19 mouse cellular contexts compared by ENCODE assay signal in genomic region chr1:23265556-23266232, GRCm38 (mm10).
DNase-seq lines count a peak whose midpoint lies in the region; ATAC-seq lines count a peak whose summit lies in the region.
"Had no signal": no experiment of that assay in that cellular context is flagged by ENCODE, and none has a peak within 500 bp of the region (broad histone marks: within the 10 kb centered on the region; RNA-seq: fewer than 3 reads in every experiment).

No protein-coding gene starts in this region.

- no peak overlapping the region for H3K4me3 ChIP-seq in lung, embryonic 16.5 days (ENCODE audit: low read length)
- no peak overlapping the region for H3K4me3 ChIP-seq in kidney, embryonic 15.5 days (replicated peaks)
- H3K4me3 ChIP-seq in limb, embryonic 13.5 days: no peak overlapping the region
- H3K4me3 ChIP-seq in midbrain, embryonic 10.5 days: no peak overlapping the region
- H3K4me3 ChIP-seq: embryonic facial prominence, embryonic 12.5 days; heart, embryonic 12.5 days; megakaryocyte, embryonic 14.5 days had no signal

- H3K36me3 ChIP-seq in lung, embryonic 16.5 days (ENCODE audit: control insufficient read depth, insufficient read depth, low read length): no peaks in the 10 kb centered on the region
- peaks cover 4% of the 10 kb centered on the region; the same call in 1 of the 2 replicates for H3K36me3 ChIP-seq in kidney, embryonic 15.5 days
- H3K36me3 ChIP-seq in limb, embryonic 13.5 days: no peaks in the 10 kb centered on the region
- peaks cover 11% of the 10 kb centered on the region for H3K36me3 ChIP-seq in midbrain, embryonic 10.5 days
- H3K36me3 ChIP-seq: embryonic facial prominence, embryonic 12.5 days had no signal

- H3K4me2 ChIP-seq in lung, embryonic 16.5 days (ENCODE audit: low read depth, low read length): no peak overlapping the region
- H3K4me2 ChIP-seq in kidney, embryonic 15.5 days: 0 out of 2 replicates have a peak overlapping the region, but pooled peaks have one; percentile 3
- no peak overlapping the region for H3K4me2 ChIP-seq in limb, embryonic 13.5 days (replicated peaks)
- H3K4me2 ChIP-seq: embryonic facial prominence, embryonic 12.5 days; heart, embryonic 12.5 days had no signal

- peak overlapping the region; percentile 41 for H3K27ac ChIP-seq in lung, embryonic 16.5 days (ENCODE audit: low read length)
- peak overlapping the region; percentile 61 for H3K27ac ChIP-seq in kidney, embryonic 15.5 days
- H3K27ac ChIP-seq in limb, embryonic 13.5 days: no peak overlapping the region
- no peak overlapping the region for H3K27ac ChIP-seq in midbrain, embryonic 10.5 days (replicated peaks)
- H3K27ac ChIP-seq: embryonic facial prominence, embryonic 12.5 days had no signal

- peak; percentile 8 for DNase-seq in embryo, embryonic 10.5 days (ENCODE audit: low spot score)
- no peak for DNase-seq in embryo, embryonic 10 days (ENCODE audit: low spot score)
- DNase-seq in lung, postnatal 14 days: no peak
- DNase-seq in midbrain, embryonic 10.5 days (ENCODE audit: low spot score): no peak
- DNase-seq in gastrocnemius, adult 8-10 months (ENCODE audit: low spot score in 2 of 2): no peak
- DNase-seq: cerebellum, postnatal 25 days; heart, postnatal 4 days; lung, adult 18-20 months; thymus, adult 18-20 months had no signal

- H3K27me3 ChIP-seq in lung, embryonic 16.5 days (ENCODE audit: control insufficient read depth, insufficient read depth, low read depth, low read length): no peaks in the 10 kb centered on the region
- H3K27me3 ChIP-seq in kidney, embryonic 15.5 days: no peaks in the 10 kb centered on the region
- H3K27me3 ChIP-seq in limb, embryonic 13.5 days: no peaks in the 10 kb centered on the region
- no peaks in the 10 kb centered on the region for H3K27me3 ChIP-seq in midbrain, embryonic 10.5 days (ENCODE audit: low read depth, poor library complexity, severe bottlenecking)
- H3K27me3 ChIP-seq: embryonic facial prominence, embryonic 12.5 days; heart, embryonic 12.5 days; megakaryocyte, embryonic 14.5 days had no signal

- WGBS in lung, embryonic 16.5 days: 49% methylated on average over 3 of the region's 3 CpGs
- WGBS in kidney, embryonic 15.5 days: 50% methylated on average over 3 of the region's 3 CpGs
- 35% methylated on average over 3 of the region's 3 CpGs for WGBS in limb, embryonic 13.5 days
- 80% methylated on average over 3 of the region's 3 CpGs for WGBS in midbrain, embryonic 10.5 days

- H3K4me1 ChIP-seq in lung, embryonic 16.5 days (replicated peaks; ENCODE audit: control insufficient read depth, insufficient read depth, low read length): peaks cover 9% of the 10 kb centered on the region
- H3K4me1 ChIP-seq in kidney, embryonic 15.5 days: peaks cover 21% of the 10 kb centered on the region
- H3K4me1 ChIP-seq in limb, embryonic 13.5 days: peaks cover 8% of the 10 kb centered on the region
- H3K4me1 ChIP-seq in midbrain, embryonic 10.5 days: peaks cover 14% of the 10 kb centered on the region
- H3K4me1 ChIP-seq: megakaryocyte, embryonic 14.5 days had no signal

- no peaks in the 10 kb centered on the region for H3K9me3 ChIP-seq in lung, embryonic 16.5 days (ENCODE audit: control insufficient read depth, low read length)
- no peaks in the 10 kb centered on the region for H3K9me3 ChIP-seq in kidney, embryonic 15.5 days (replicated peaks)
- no peaks in the 10 kb centered on the region for H3K9me3 ChIP-seq in limb, embryonic 13.5 days
- H3K9me3 ChIP-seq in midbrain, embryonic 10.5 days (replicated peaks): no peaks in the 10 kb centered on the region
- H3K9me3 ChIP-seq: embryonic facial prominence, embryonic 12.5 days; G1E; heart, embryonic 12.5 days; megakaryocyte, embryonic 14.5 days had no signal

- ATAC-seq in lung, embryonic 16.5 days (ENCODE audit: low read depth): no peak
- no peak for ATAC-seq in kidney, embryonic 15.5 days (replicated peaks; ENCODE audit: low FRiP score)
- ATAC-seq in limb, embryonic 13.5 days (ENCODE audit: low FRiP score, low read depth): peak; percentile 44; the same call in 1 of the 2 replicates
- ATAC-seq: CD4-positive, CD25-positive, alpha-beta regulatory T cell, adult 4 months; forebrain, embryonic 16.5 days; midbrain, embryonic 16.5 days had no signal

- no peak overlapping the region for H3K9ac ChIP-seq in lung, embryonic 16.5 days (ENCODE audit: low read length)
- no peak overlapping the region for H3K9ac ChIP-seq in kidney, embryonic 15.5 days
- no peak overlapping the region for H3K9ac ChIP-seq in limb, embryonic 13.5 days
- H3K9ac ChIP-seq: embryonic facial prominence, embryonic 12.5 days; heart, embryonic 12.5 days had no signal

Comparison
In these comparisons a context has a peak if more than half of its experiments do, and no peak if none do; other contexts are left out.
1. H3K27ac ChIP-seq: peak in lung, embryonic 16.5 days (single experiment) and kidney, embryonic 15.5 days (single experiment); none in limb, embryonic 13.5 days (single experiment) and midbrain, embryonic 10.5 days (single experiment).